Mouse (Mus musculus) erythroblast, embryonic 14.5 days (primary cell): ENCODE data around the gene Pik3r6.

ENCODE experiments used
- GATA1 ChIP-seq: IDR thresholded peaks from 2 replicates; pipeline ENCODE4 v1.6.1; 2012; ENCODE audit warnings: low read length, inconsistent platforms, mixed read lengths
- TAL1 ChIP-seq: IDR thresholded peaks from 3 replicates; pipeline ENCODE4 v1.6.1; 2012; ENCODE audit warnings: low read length, inconsistent platforms, mixed read lengths

DNA sequence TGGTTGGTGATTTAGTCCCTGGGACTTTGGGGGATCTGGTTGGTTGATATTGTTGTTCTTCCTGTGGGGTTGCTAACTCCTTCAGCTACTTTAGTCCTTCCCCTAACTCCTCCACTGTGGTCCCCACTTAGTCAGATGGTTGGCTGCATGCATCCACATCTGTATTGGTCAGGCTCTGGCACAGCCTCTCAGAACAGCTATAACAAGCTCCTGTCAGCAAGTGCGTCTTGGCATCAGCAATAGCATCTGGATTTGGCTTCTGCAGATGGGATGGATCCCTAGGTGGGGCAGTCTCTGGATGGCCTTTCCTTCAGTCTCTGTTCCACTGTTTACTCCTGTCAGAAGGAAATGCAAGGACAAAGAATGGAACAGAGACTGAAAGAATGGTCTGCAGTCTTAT is 74.3 kb downstream of the Pik3r6 start:
- no peak for TF ChIP-seq TAL1
- TF ChIP-seq GATA1 = no peak
